Mouse (Mus musculus) thymus, adult 2 months (tissue): ENCODE data around the gene Tubb4a. TPM values are rescaled to one million over a fixed set of nuclear protein-coding genes. Genes with fewer than 3 reads are reported as not detected.

Experiments used
- DNase-seq: peaks from one replicate; pipeline ENCODE4 v3.0.0; 2021
- H3K27ac ChIP-seq: fragments of 200-500 bp; 2 replicates; pipeline ENCODE4 v1.5.1; 2012; ENCODE audit warnings: low read length, control low read depth; ENCODE audit not compliant: control insufficient read depth, insufficient read depth
- H3K27me3 ChIP-seq: fragments of 200-500 bp; 2 replicates; pipeline ENCODE4 v1.6.1; 2012; ENCODE audit warnings: mild to moderate bottlenecking, low read length, moderate library complexity, mixed read lengths; ENCODE audit not compliant: control insufficient read depth, insufficient read depth
- H3K36me3 ChIP-seq: fragments of 200-500 bp; 2 replicates; pipeline ENCODE4 v1.6.1; 2012; ENCODE audit warnings: mild to moderate bottlenecking, low read length, moderate library complexity; ENCODE audit not compliant: control insufficient read depth, insufficient read depth
- H3K4me1 ChIP-seq: fragments of 200-500 bp; replicated peaks from 2 replicates; pipeline ENCODE4 v1.6.1; 2012; ENCODE audit warnings: low read length; ENCODE audit not compliant: control insufficient read depth, insufficient read depth
- H3K4me3 ChIP-seq: fragments of 200-500 bp; 2 replicates; pipeline ENCODE4 v1.5.1; 2012; ENCODE audit warnings: mild to moderate bottlenecking, low read length, control low read depth, moderate library complexity; ENCODE audit not compliant: control insufficient read depth, insufficient read depth
- CTCF ChIP-seq: fragments of 200-500 bp; IDR thresholded peaks from 2 replicates; pipeline ENCODE4 v1.5.1; 2012; ENCODE audit warnings: mild to moderate bottlenecking, control low read depth, low read length, moderate library complexity, borderline replicate concordance; ENCODE audit not compliant: control insufficient read depth, poor library complexity, insufficient read depth; ENCODE audit errors: extremely low read depth
- POLR2A ChIP-seq: fragments of 200-500 bp; IDR thresholded peaks from 2 replicates; pipeline ENCODE4 v1.6.1; 2012; ENCODE audit warnings: mild to moderate bottlenecking, low read length, control low read depth, moderate library complexity; ENCODE audit not compliant: control insufficient read depth, poor library complexity, insufficient read depth; ENCODE audit errors: extremely low read depth
- WGBS: fragments of 180-500 bp; shearing (Covaris S2); methylation state at CpG from one replicate; pipeline ENCODE4 v1.1.7; 2018; 5-methylcytosine and 5-hydroxymethylcytosine counted together
- polyA plus RNA-seq: library from polyadenylated mRNA; depleted of rRNA; stranded (reverse); fragments of >200 nt; gene quantifications from 2 replicates; pipeline ENCODE4 v1.2.3, GENCODE M21; 2012

The Tubb4a gene
- polyA plus RNA-seq, 1 experiment: 5.5 TPM

GRCm38 (mm10) chr17:57085970-57086757 is 1.4 kb downstream of the Tubb4a start:
- Histone ChIP-seq H3K27ac (no peak overlapping the region), H3K27me3 (no peaks in the 10 kb centered on the region), H3K4me1 (peaks cover 3% of the 10 kb centered on the region; the same call in 1 of the 2 replicates), H3K36me3 (no peaks in the 10 kb centered on the region), H3K4me3 (no peak overlapping the region)
- no peak for DNase-seq
- TF ChIP-seq POLR2A (no peak), CTCF (no peak)
- WGBS: 92% methylated on average over 11 of the region's 11 CpGs

- no peaks in the 10 kb centered on the region for H3K36me3 ChIP-seq
- TF ChIP-seq CTCF (no peak), POLR2A (no peak)
- no peak for DNase-seq
- no peak overlapping the region for H3K4me3 ChIP-seq
- peaks cover 30% of the 10 kb centered on the region for H3K4me1 ChIP-seq
- H3K27me3 ChIP-seq: no peaks in the 10 kb centered on the region
- H3K27ac ChIP-seq: no peak overlapping the region
- 95% methylated on average over 5 of the region's 5 CpGs for WGBS
Measured at GRCm38 (mm10) chr17:57082481-57082880, 5.1 kb downstream of the Tubb4a start.

- TF ChIP-seq POLR2A: no peak
- no peak for TF ChIP-seq CTCF
- H3K4me1 ChIP-seq: peaks cover 41% of the 10 kb centered on the region
- no peak overlapping the region for H3K4me3 ChIP-seq
- no peak for DNase-seq
- 96% methylated on average over 31 of the region's 31 CpGs for WGBS
- H3K27ac ChIP-seq: no peak overlapping the region
- no peaks in the 10 kb centered on the region for H3K27me3 ChIP-seq
- no peaks in the 10 kb centered on the region for H3K36me3 ChIP-seq
Measured at GRCm38 (mm10) chr17:57081234-57081842, 6.2 kb downstream of the Tubb4a start.

GRCm38 (mm10) chr17:57079919-57080318 is 7.7 kb downstream of the Tubb4a start:
- Histone ChIP-seq H3K36me3 (no peaks in the 10 kb centered on the region), H3K4me3 (no peak overlapping the region), H3K27me3 (no peaks in the 10 kb centered on the region), H3K27ac (no peak overlapping the region), H3K4me1 (peaks cover 46% of the 10 kb centered on the region)
- 80% methylated on average over 3 of the region's 3 CpGs for WGBS
- no peak for DNase-seq
- no peak for TF ChIP-seq CTCF
- no peak for TF ChIP-seq POLR2A

GRCm38 (mm10) chr17:57078336-57078735 is 9.2 kb downstream of the Tubb4a start, which contains the start of gene Dennd1c:
Gene Dennd1c, minus strand, starts transcription at chr17:57078514.
- H3K27me3 ChIP-seq: no peaks in the 10 kb centered on the region
- peaks cover 55% of the 10 kb centered on the region for H3K4me1 ChIP-seq
- no peaks in the 10 kb centered on the region; the same call in 1 of the 2 replicates for H3K36me3 ChIP-seq
- H3K27ac ChIP-seq: peak within 1 kb of the TSS; percentile 92
- WGBS: 5% methylated on average over 6 of the region's 6 CpGs
- TF ChIP-seq POLR2A: peak; percentile 92
- 0 out of 2 replicates have a peak, but pooled peaks have one; percentile 13 for TF ChIP-seq CTCF
- peak within 1 kb of the TSS; percentile 53 for H3K4me3 ChIP-seq
- DNase-seq: peak; percentile 85

GRCm38 (mm10) chr17:57076916-57077315 is 10.7 kb downstream of the Tubb4a start:
- H3K27ac ChIP-seq: peak overlapping the region; percentile 41
- no peaks in the 10 kb centered on the region for H3K27me3 ChIP-seq
- DNase-seq: peak; percentile 44
- no peak overlapping the region; the same call in 1 of the 2 replicates for H3K4me3 ChIP-seq
- no peaks in the 10 kb centered on the region; the same call in 1 of the 2 replicates for H3K36me3 ChIP-seq
- peaks cover 55% of the 10 kb centered on the region for H3K4me1 ChIP-seq
- WGBS: 23% methylated on average over 3 of the region's 3 CpGs
- TF ChIP-seq CTCF (no peak), POLR2A (no peak)
